Mouse (Mus musculus): Measurements from ENCODE around the gene Cers2. TPM values are rescaled to one million over a fixed set of nuclear protein-coding genes. Genes with fewer than 3 reads are reported as not detected.

Cers2 gene
- polyA plus RNA-seq, 1 experiment from 2014 or later: 97.4 TPM

DNA sequence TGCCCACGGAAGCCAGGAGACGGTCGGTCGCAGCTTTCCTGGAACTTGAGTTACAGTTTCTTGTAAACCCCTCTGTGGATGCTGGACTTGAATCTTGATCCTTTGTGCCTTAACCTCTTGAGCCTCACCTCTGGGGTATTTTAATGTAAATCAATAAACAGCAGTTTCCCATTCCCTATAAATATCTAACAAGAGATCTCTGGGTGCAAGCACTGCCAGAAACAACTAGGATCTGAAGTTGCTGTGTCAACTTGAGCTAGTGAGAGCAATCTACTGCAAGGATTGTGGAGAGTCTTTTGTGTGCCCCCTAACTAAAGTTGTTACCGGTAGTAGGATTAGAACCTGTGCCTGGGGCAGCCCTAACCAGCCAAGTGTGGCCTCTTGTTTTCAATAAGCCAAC lies 29.2 kb upstream of the Cers2 start:
- WGBS: 95% methylated on average over 5 of the region's 5 CpGs
- Histone ChIP-seq H3K36me3 (ENCODE audit: control insufficient read depth, insufficient read depth, low read length) (0 out of 2 replicates have a peak, but pooled peaks cover 6% of the 10 kb centered on the region), H3K4me2 (ENCODE audit: low read length) (no peak overlapping the region), H3K27ac (ENCODE audit: low read depth, low read length) (no peak overlapping the region), H3K4me1 (ENCODE audit: control insufficient read depth, insufficient read depth, low read depth, low read length) (peaks cover 16% of the 10 kb centered on the region), H3K4me3 (ENCODE audit: low read length) (no peak overlapping the region), H3K27me3 (replicated peaks; ENCODE audit: control insufficient read depth, insufficient read depth, low read length) (no peaks in the 10 kb centered on the region), H3K9ac (ENCODE audit: low read depth, low read length) (no peak overlapping the region), H3K9me3 (ENCODE audit: control insufficient read depth, low read length) (no peaks in the 10 kb centered on the region)
- no peak for ATAC-seq

GRCm38 (mm10) chr3:95286011-95286410 lies 28.6 kb upstream of the Cers2 start:
- whole genome bisulfite sequencing: 72% methylated on average over 5 of the region's 5 CpGs
- Histone ChIP-seq H3K9ac (ENCODE audit: low read depth, low read length) (no peak overlapping the region), H3K4me3 (ENCODE audit: low read length) (no peak overlapping the region), H3K36me3 (ENCODE audit: control insufficient read depth, insufficient read depth, low read length) (0 out of 2 replicates have a peak, but pooled peaks cover 6% of the 10 kb centered on the region), H3K27ac (ENCODE audit: low read depth, low read length) (no peak overlapping the region), H3K9me3 (ENCODE audit: control insufficient read depth, low read length) (no peaks in the 10 kb centered on the region), H3K27me3 (replicated peaks; ENCODE audit: control insufficient read depth, insufficient read depth, low read length) (no peaks in the 10 kb centered on the region), H3K4me1 (ENCODE audit: control insufficient read depth, insufficient read depth, low read depth, low read length) (peaks cover 13% of the 10 kb centered on the region), H3K4me2 (ENCODE audit: low read length) (no peak overlapping the region)
- ATAC-seq: no peak

DNA sequence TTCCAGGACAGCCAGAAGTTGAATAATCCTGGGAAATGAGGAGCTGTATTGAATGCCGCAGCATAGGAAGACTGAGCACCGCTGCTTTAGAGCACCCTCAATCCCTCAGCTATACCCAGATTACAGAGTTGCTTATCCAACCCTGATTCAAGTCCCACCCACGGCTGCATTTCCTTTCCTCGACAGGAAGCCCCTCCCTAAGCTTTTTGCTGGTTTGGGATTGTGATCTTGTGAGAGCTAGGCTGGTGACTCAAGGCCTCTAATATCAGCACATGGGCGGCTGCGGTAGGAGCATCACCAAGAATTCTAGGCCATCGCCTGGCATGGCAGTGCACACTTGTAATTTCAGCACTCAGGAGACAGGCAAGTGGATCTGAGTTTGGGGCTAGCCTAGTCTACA lies 28.1 kb upstream of the Cers2 start:
- no peak overlapping the region for H3K27ac ChIP-seq (ENCODE audit: low read depth, low read length)
- ATAC-seq: no peak
- H3K9me3 ChIP-seq (ENCODE audit: control insufficient read depth, low read length): no peaks in the 10 kb centered on the region
- no peak overlapping the region for H3K4me2 ChIP-seq (ENCODE audit: low read length)
- no peaks in the 10 kb centered on the region for H3K27me3 ChIP-seq (replicated peaks; ENCODE audit: control insufficient read depth, insufficient read depth, low read length)
- 91% methylated on average over 7 of the region's 7 CpGs for WGBS
- H3K36me3 ChIP-seq (ENCODE audit: control insufficient read depth, insufficient read depth, low read length): 0 out of 2 replicates have a peak, but pooled peaks cover 6% of the 10 kb centered on the region
- H3K4me3 ChIP-seq (ENCODE audit: low read length): no peak overlapping the region
- H3K4me1 ChIP-seq (ENCODE audit: control insufficient read depth, insufficient read depth, low read depth, low read length): peaks cover 13% of the 10 kb centered on the region
- H3K9ac ChIP-seq (ENCODE audit: low read depth, low read length): no peak overlapping the region

- 0 out of 2 replicates have a peak, but pooled peaks cover 6% of the 10 kb centered on the region for H3K36me3 ChIP-seq (ENCODE audit: control insufficient read depth, insufficient read depth, low read length)
- ATAC-seq: no peak
- WGBS: 90% methylated on average over 3 of the region's 3 CpGs
Measured at GRCm38 (mm10) chr3:95287541-95287940, 27.1 kb upstream of the Cers2 start.

GRCm38 (mm10) chr3:95289419-95289818 lies 25.2 kb upstream of the Cers2 start:
- Histone ChIP-seq H3K36me3 (ENCODE audit: control insufficient read depth, insufficient read depth, low read length) (0 out of 2 replicates have a peak, but pooled peaks cover 6% of the 10 kb centered on the region), H3K9me3 (ENCODE audit: control insufficient read depth, low read length) (no peaks in the 10 kb centered on the region), H3K4me1 (ENCODE audit: control insufficient read depth, insufficient read depth, low read depth, low read length) (peaks cover 4% of the 10 kb centered on the region; the same call in 1 of the 2 replicates), H3K9ac (ENCODE audit: low read depth, low read length) (no peak overlapping the region), H3K4me3 (ENCODE audit: low read length) (no peak overlapping the region), H3K27ac (ENCODE audit: low read depth, low read length) (no peak overlapping the region), H3K4me2 (ENCODE audit: low read length) (no peak overlapping the region), H3K27me3 (replicated peaks; ENCODE audit: control insufficient read depth, insufficient read depth, low read length) (no peaks in the 10 kb centered on the region)
- 90% methylated on average over 4 of the region's 4 CpGs for WGBS
- ATAC-seq: no peak

More at GRCm38 (mm10) chr3:95287541-95287940, 27.1 kb upstream of the Cers2 start:
- Histone ChIP-seq H3K4me1 (ENCODE audit: control insufficient read depth, insufficient read depth, low read depth, low read length) (peaks cover 13% of the 10 kb centered on the region), H3K27me3 (replicated peaks; ENCODE audit: control insufficient read depth, insufficient read depth, low read length) (no peaks in the 10 kb centered on the region), H3K9me3 (ENCODE audit: control insufficient read depth, low read length) (no peaks in the 10 kb centered on the region), H3K4me3 (ENCODE audit: low read length) (no peak overlapping the region), H3K27ac (ENCODE audit: low read depth, low read length) (no peak overlapping the region), H3K9ac (ENCODE audit: low read depth, low read length) (no peak overlapping the region), H3K4me2 (ENCODE audit: low read length) (no peak overlapping the region)

DNA sequence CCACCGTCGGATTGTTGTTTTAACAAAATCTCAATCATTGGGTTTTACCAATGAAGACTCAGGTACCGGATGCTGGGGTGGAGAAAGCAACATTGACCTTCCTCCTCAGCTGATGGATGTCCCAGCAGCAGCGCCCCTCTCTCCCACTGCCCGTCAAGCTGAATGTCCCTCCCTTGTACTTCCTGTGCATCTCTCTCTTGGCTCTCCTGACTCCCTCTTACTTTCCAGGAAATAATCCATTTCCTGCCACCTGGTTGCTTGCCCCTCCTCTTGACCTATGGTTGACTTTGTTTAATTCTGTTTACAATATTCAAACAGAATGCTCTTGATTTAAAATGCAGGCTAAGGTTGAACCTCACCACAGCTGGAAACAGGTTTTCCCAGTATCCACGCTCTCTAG lies 24.4 kb upstream of the Cers2 start:
- H3K9me3 ChIP-seq (ENCODE audit: control insufficient read depth, low read length): no peaks in the 10 kb centered on the region
- H3K36me3 ChIP-seq (ENCODE audit: control insufficient read depth, insufficient read depth, low read length): 0 out of 2 replicates have a peak, but pooled peaks cover 6% of the 10 kb centered on the region
- no peak overlapping the region for H3K9ac ChIP-seq (ENCODE audit: low read depth, low read length)
- H3K27ac ChIP-seq (ENCODE audit: low read depth, low read length): no peak overlapping the region
- no peak for ATAC-seq
- H3K4me2 ChIP-seq (ENCODE audit: low read length): no peak overlapping the region
- WGBS: 83% methylated on average over 6 of the region's 6 CpGs
- no peak overlapping the region for H3K4me3 ChIP-seq (ENCODE audit: low read length)
- H3K27me3 ChIP-seq (replicated peaks; ENCODE audit: control insufficient read depth, insufficient read depth, low read length): no peaks in the 10 kb centered on the region
- H3K4me1 ChIP-seq (ENCODE audit: control insufficient read depth, insufficient read depth, low read depth, low read length): no peaks in the 10 kb centered on the region

- Histone ChIP-seq H3K4me1 (ENCODE audit: control insufficient read depth, insufficient read depth, low read depth, low read length) (no peaks in the 10 kb centered on the region), H3K36me3 (ENCODE audit: control insufficient read depth, insufficient read depth, low read length) (0 out of 2 replicates have a peak, but pooled peaks cover 6% of the 10 kb centered on the region), H3K27me3 (replicated peaks; ENCODE audit: control insufficient read depth, insufficient read depth, low read length) (no peaks in the 10 kb centered on the region), H3K4me3 (ENCODE audit: low read length) (no peak overlapping the region), H3K9ac (ENCODE audit: low read depth, low read length) (no peak overlapping the region), H3K9me3 (ENCODE audit: control insufficient read depth, low read length) (no peaks in the 10 kb centered on the region), H3K27ac (ENCODE audit: low read depth, low read length) (no peak overlapping the region), H3K4me2 (ENCODE audit: low read length) (no peak overlapping the region)
- 83% methylated on average over 4 of the region's 4 CpGs for WGBS
- ATAC-seq: no peak
Measured at GRCm38 (mm10) chr3:95291041-95291440, 23.6 kb upstream of the Cers2 start.

- H3K27me3 ChIP-seq (replicated peaks; ENCODE audit: control insufficient read depth, insufficient read depth, low read length): no peaks in the 10 kb centered on the region
- H3K4me3 ChIP-seq (ENCODE audit: low read length): no peak overlapping the region
- whole genome bisulfite sequencing: 92% methylated on average over 2 of the region's 2 CpGs
- no peak overlapping the region for H3K9ac ChIP-seq (ENCODE audit: low read depth, low read length)
- 0 out of 2 replicates have a peak, but pooled peaks cover 6% of the 10 kb centered on the region for H3K36me3 ChIP-seq (ENCODE audit: control insufficient read depth, insufficient read depth, low read length)
- no peak overlapping the region for H3K4me2 ChIP-seq (ENCODE audit: low read length)
- no peaks in the 10 kb centered on the region for H3K9me3 ChIP-seq (ENCODE audit: control insufficient read depth, low read length)
- H3K4me1 ChIP-seq (ENCODE audit: control insufficient read depth, insufficient read depth, low read depth, low read length): no peaks in the 10 kb centered on the region
- no peak overlapping the region for H3K27ac ChIP-seq (ENCODE audit: low read depth, low read length)
- no peak for ATAC-seq
Measured at GRCm38 (mm10) chr3:95292899-95293298, 21.7 kb upstream of the Cers2 start.

DNA sequence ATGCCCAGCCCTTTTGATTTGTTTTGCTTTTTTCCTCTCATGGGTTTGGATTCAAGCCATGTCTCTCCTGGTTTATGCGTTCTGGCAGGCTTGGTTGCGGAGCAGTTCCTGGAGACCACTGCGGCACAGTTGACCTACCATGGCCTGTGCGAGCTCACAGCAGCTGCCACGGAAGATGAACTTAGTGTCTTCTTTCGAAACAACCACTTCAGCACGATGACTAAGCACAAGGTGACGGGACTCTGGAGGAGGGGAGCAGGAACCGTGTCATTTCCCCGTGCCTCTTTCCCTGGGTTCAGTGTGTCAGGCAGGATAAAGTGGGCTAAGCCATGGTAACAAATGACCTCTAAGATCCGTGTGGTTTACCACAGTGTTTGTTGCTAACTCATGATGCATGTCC lies 21.1 kb upstream of the Cers2 start:
- Histone ChIP-seq H3K36me3 (ENCODE audit: control insufficient read depth, insufficient read depth, low read length) (0 out of 2 replicates have a peak, but pooled peaks cover 3% of the 10 kb centered on the region), H3K4me3 (ENCODE audit: low read length) (no peak overlapping the region), H3K9me3 (ENCODE audit: control insufficient read depth, low read length) (no peaks in the 10 kb centered on the region), H3K4me2 (ENCODE audit: low read length) (no peak overlapping the region), H3K27me3 (replicated peaks; ENCODE audit: control insufficient read depth, insufficient read depth, low read length) (no peaks in the 10 kb centered on the region), H3K9ac (ENCODE audit: low read depth, low read length) (no peak overlapping the region), H3K4me1 (ENCODE audit: control insufficient read depth, insufficient read depth, low read depth, low read length) (no peaks in the 10 kb centered on the region), H3K27ac (ENCODE audit: low read depth, low read length) (no peak overlapping the region)
- no peak for ATAC-seq
- WGBS: 76% methylated on average over 11 of the region's 11 CpGs

DNA sequence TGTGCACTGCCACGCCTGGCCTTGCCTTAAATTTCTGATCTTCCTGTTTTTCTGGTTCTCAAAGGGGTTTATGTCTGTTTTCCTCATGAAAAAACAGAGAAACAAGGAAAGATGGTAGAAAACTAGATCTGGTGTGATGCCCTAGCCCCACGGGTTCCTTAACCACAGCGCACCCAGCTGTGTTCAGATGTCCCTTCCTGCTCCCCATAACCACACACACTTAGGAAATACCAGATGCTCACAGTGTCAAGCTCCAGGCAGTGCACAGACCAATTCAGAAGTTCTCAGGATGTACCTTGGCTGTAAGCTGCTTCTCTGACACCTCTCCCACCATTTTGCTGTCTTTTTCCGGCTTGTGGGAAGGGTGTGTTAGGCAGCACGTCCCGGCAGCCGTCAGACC lies 20.3 kb upstream of the Cers2 start:
- Histone ChIP-seq H3K27ac (ENCODE audit: low read depth, low read length) (no peak overlapping the region), H3K9me3 (ENCODE audit: control insufficient read depth, low read length) (no peaks in the 10 kb centered on the region), H3K4me1 (ENCODE audit: control insufficient read depth, insufficient read depth, low read depth, low read length) (no peaks in the 10 kb centered on the region), H3K27me3 (replicated peaks; ENCODE audit: control insufficient read depth, insufficient read depth, low read length) (no peaks in the 10 kb centered on the region), H3K4me3 (ENCODE audit: low read length) (no peak overlapping the region), H3K36me3 (ENCODE audit: control insufficient read depth, insufficient read depth, low read length) (no peaks in the 10 kb centered on the region), H3K9ac (ENCODE audit: low read depth, low read length) (no peak overlapping the region), H3K4me2 (ENCODE audit: low read length) (no peak overlapping the region)
- ATAC-seq: no peak
- 86% methylated on average over 7 of the region's 7 CpGs for WGBS

Measured in hindbrain, embryonic 16.5 days (tissue).